Mouse (Mus musculus) spleen, adult 12 weeks (tissue): Measurements from ENCODE around the gene Gipc2.

Experiments used
- DNase-seq: peaks from one replicate; pipeline ENCODE4 v3.0.0; 2022; ENCODE audit warnings: low spot score

Gene Gipc2

DNA sequence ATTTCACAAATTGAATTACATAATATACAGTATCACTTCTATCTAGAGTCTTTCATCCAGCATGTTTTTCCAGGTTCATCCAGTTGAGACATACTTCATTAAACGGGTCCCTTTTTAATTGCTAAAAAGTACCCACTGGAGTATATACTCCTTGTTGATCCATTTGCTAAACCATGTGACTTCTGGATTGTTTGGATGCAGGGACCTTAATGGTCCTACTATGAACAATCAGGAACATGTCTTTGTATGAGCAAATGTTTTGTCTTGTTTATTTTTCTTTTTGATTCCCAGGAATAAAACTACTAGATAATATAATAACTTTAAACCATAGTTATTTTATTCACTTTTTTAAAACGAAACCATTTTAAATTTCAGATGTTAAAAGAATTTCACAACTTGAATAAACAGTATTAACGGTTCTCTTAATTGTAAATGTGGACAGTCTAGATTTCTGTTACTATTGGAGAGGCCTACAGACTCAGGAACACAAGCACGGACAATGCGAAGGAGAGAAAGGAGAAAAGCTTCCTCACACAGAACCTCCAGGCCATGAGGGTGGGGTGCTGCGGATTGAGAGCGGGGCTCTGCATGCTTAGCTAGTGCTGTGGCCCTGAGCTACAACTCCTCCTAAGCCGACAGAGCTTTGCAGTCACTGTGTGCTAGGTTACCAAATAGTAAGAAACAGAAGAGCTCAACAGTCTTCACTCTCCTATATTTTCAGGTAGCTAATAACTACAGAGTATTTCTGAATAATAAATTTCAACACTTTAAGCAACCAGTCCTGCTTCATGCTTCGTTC is 24.8 kb upstream of the Gipc2 start:
- no peak for DNase-seq

GRCm38 (mm10) chr3:152189306-152189705 is 23.3 kb upstream of the Gipc2 start:
- no peak for DNase-seq

DNA sequence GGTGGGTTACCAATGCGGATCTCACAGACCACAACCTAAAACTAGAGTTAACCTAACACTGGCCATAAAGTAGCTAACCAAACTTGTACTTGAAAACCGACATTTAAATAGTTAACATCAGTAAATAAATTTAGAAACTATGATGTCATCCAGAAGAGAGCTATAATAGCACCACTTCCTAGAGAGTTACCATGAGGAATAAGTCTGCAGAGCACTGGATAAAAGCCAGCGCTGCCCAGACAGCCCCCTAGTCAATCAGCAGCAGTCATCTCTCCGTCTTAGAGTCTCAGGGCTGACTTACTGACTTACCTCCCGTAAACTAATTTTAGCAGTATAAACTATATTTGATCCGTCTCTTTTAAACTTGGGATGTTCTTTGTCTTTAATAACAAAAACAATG is 20.1 kb upstream of the Gipc2 start:
- no peak for DNase-seq

DNA sequence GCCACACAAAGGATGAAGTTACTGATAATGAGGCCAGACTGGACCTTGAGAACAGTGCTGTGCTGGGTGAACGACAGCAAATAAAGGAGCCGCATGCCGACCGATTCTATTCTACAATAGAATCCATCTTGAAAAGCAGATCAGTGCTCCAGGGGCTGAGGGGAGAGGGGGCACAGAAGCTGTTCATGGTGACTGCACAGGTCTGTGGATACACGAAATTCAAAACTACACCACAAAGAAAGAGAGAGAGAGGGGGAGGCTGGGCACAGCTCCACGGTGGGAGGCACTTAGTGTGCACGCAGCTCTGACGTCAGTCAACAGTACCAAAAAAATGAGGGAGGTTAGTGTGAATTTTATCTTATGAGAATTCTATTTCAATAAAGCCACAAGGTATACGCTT is 17.5 kb upstream of the Gipc2 start:
- no peak for DNase-seq

DNA sequence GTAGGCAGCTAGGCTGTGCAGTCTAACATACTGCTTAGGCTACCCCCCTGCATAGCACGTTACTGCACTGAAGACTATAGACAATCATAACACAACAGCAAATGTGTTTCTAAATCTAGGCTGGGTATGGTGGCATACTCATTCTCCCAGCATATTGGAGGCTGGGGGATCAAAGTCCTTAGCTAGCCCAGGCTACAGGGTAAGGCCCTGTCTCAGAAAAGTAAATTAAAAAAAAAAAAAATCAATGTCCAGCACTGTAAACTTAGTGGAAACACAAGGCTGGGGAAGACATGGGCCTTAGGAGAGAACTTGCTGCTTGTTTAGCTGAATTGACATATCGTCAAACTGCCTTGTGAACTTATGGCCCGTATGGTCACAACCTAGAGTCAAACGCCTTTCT is 14.6 kb upstream of the Gipc2 start:
- DNase-seq = no peak

DNA sequence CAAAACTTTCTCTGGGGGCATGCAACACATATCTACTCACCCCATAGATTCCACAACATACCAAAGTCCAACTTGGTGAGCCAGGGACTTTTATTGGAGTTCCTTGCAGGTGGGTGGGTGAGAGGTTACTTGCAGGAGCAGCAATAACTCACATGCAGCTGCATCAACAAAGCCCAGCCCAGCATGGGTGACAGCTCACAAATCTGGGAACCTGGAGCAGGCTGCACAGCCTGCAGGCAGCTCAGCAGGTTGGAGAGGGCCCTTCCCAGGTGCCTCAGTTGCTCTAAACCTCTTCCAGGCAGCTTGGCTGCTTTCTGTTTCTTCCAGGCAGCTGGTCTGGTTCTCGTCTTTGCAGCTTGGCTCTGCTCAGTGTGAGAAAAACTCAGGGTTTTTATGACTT is 13.3 kb upstream of the Gipc2 start:
- DNase-seq = no peak

DNA sequence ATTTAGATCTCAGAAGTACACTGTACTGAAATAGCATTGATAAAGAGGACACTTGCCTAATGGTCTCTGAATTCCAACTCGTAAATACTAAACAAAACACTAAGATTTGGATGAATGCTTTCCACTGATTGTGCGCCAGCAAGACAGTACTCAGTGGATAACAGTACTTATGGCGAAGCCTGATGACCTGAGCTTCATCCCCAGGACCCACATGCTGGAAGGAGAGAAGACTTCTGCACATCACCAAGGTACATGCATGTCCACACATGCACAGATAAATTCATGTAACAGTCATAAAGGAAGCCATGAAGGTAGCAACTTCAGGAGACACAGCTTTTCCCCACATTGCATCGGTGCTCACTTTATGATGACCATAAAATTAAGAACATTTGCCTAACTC is 12.8 kb upstream of the Gipc2 start:
- DNase-seq = no peak

GRCm38 (mm10) chr3:152172322-152172935 is 6.4 kb upstream of the Gipc2 start:
- no peak for DNase-seq

DNA sequence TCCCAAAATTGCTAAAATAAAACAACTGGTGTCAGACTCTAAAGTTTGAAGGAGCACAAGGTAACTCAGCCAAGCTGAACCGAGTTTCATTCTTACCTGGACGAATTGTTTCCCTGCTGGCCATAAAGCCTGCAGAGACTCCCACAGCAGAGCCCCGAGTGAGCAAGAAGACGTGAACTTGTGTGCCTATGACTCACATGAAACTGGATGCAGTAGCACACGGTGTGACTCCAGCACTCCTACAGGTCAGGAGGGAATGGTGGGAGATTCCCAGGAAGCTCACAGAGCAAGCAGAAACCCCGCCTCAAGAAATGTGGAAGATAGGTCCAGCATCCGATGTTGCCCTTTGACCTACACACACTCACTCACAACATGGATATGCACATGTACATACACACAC is 5.8 kb upstream of the Gipc2 start:
- no peak for DNase-seq

DNA sequence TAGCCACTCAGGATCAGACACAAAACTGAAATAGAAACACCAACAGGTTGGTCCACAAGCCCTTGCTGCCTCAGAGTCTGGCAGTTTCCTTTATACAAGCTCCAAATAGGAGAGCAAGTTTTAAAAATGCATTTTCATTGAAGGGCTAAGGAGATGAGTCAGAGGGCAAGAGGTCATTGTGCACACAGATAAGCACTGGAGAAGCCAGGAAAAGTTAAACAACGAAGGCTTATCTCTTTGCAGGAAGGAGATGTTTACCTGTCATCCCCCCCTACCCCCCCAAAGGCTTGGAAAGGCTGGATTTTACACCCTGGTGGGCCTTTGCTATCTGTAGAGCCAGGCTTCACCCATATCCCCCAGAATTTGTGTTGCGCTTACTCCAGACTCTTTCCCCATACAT is 5.2 kb upstream of the Gipc2 start:
- DNase-seq = no peak

GRCm38 (mm10) chr3:152170407-152170806 is 4.4 kb upstream of the Gipc2 start:
- DNase-seq = no peak

DNA sequence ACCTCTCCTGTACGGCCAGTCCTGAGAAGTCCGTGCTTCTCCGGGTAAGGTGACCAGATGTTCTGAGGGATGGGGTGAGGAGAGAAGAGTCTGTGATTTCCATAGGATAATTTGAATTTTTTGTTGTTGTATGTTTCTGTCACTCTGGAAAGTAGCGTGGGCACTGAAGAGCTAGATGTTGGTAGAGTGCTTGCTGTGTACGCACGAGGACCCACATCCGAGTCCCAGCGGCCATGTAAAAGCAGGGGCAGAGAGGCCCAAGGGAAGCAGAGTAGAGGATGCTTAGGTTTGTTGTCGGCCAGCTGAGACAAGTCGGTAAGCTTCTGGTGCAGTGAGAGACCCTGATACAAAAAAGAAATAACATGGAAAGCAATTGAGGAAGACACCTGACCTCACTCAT is 2.0 kb upstream of the Gipc2 start:
- no peak for DNase-seq

DNA sequence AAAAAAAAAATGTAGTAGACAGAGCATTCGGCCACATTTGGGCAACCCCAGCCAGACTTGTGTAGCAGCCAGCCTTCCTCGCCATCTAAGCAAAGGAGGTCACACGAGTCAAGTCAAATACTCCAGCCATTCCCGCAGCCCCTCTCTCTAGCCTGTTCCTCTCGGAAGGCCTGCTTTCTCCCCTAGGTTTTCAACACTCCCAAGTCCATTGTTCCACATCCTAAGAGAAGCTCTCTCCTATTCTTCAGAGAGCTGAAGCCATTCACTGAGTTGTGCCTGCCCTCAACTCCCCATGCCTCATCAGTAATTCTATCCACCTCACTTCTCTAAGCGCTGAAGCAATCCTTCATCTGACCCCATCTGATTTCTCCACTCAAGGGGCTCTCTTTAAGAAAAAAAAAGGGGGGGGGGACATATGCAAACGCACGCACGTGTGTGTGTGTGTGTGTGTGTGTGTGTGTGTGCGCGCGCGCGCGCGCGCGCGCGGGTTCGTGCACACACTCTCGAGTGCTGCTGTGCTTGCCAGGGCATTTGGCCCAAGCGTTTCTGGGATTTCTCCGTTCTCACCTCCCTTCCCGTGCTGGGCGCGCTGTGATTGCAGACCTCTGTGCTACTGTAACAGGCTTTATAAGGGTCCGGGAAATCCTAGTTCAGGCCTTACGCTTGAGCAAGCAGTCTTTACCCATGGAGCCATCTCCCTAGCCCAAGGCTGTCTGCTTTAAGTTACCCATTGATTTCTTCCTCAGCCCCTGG is 845 bp upstream of the Gipc2 start:
- DNase-seq = no peak

DNA sequence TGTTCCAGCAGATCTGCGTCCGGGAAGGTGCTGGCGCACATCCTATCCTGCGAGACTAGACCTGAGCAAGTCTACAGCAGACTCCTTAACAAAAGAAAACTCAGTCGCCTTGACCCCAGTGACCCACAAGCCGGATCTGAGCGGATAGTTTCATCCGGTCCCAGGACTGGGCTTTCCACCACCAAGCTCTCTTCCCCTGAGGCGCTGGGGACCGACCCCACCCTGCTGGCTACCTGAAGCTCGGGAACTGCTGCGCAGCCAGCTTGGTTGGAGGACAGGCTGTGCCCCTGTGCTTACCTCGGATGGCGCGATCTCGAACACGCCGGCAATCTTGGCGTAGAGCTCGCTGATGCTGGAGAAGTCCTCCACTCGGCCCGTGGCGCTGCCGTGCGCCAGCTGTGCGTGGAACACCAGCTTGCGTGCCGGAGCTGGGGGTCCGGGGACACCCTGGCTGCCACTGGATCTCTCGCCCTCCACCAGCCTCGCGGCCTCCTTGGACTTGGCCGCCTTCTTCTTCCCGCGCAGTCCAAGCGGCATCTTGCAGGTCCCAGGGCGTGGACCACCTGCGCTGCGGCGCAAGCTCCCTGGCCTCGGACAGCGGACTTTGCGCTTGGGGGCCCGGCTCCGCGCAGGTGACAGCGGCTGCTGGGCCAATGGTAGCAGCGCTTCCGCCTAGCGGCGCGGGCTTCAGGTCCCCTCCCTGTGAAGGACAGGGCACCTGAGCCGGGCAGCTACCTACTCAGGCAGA is 505 bp downstream of the Gipc2 start:
- no peak for DNase-seq

DNA sequence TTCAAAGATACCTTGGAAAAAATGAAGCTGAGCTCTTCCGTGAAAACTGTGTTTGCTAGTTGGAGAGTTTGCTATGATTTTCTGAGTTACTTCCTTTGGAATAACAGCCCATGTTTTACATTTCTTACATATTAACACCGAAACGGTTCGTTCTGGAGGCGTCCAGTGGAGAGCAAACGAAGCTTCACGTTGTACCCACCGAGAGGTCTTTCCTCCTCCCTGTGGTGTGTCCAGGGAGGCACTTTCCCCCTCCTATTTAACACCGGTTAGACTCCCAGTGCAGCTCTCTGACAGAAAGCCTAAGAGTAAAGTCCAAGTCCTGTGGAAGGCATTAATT is 1.0 kb downstream of the Gipc2 start:
- DNase-seq = no peak

- DNase-seq = no peak
These were observed 2.7 kb downstream of the Gipc2 start for GRCm38 (mm10) chr3:152163320-152163719.

- no peak for DNase-seq
These were observed 5.4 kb downstream of the Gipc2 start for GRCm38 (mm10) chr3:152160607-152161006.

GRCm38 (mm10) chr3:152159321-152159720 is 6.7 kb downstream of the Gipc2 start:
- no peak for DNase-seq

DNA sequence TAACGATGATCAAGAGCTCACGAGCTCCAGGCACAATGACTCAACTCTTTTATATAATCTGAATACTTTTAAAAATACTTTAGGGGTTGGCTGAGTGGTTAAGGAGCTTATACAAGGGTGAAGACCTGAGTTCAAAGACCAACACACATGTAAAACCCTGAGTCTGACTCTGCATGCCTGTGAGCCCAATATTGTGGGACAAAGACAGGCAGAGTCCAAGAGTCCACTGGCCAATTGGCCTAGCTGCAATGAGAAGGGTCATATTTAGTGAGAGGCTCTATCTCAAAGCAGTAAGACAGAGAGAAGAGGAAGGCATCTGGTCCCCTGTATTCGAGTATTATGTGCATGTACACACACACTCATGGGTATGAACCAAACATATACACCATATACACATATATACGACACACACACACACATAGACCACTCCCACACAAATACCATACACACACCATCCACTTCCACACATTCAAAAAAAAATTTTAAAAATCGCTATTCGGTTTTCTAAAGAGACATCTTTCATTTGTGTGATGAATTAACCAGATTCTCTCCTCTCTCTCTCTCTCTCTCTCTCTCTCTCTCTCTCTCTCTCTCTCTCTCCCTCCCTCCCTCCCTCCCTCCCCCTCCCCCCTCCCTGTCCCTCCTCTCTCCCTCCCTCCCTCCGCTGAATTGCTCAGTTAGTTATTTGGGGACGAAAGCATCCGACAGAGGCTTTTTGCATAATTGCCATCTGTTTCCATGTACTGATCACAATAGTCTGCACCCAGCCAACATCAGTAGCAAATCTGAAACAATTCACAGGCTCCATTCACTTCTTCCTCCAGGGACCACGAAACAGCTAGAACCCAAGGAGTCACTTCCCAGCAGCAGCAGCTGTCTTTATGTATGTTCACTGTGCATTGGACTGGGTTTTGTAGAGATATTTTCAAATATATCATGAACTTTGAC is 7.4 kb downstream of the Gipc2 start:
- DNase-seq = no peak

DNA sequence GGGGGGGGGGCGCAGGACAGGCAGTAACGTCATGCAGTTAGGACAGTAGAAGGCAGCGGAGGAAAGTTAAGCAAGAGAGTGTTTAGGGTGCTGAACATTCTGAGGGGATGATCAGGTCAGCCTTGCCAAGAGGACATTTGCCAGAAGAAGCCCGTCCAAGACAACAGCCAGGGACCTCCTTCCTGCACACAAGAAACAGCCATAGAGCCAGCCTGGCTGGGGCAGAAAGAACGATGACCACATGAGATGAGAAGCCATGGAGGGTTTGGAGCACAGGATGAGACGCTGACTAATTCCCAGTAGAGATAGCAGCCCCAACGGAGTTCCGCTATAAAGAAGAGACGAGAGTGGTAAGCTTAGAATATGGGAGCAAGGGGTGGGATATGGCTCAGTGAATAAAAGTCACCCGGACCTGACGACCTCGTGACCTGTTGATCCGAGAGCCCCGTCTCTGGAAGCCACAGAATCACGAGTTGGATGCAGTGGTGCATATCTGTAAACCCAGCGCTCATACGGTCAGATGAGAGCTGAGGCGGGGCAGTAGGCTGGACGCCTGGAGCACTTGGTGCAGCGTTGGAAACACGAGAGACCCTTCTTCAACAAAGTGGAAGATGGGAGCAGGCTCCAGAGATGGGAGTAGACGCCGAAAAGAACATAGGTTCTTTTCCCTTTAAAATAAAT is 9.1 kb downstream of the Gipc2 start:
- DNase-seq = no peak
